Mouse (Mus musculus) left cerebral cortex, postnatal 4 days (tissue): Measurements from ENCODE around the gene Fbxw7. TPM values are rescaled to one million over a fixed set of nuclear protein-coding genes. Genes with fewer than 3 reads are reported as not detected.

ENCODE experiments used
- DNase-seq: peaks from one replicate; pipeline ENCODE4 v3.0.0-alpha.2; 2022
- intact Hi-C: fragments of 180-260 bp; cut with DNase I; formaldehyde crosslinking; loops from one replicate; pipeline ENCODE4 v1.15.1; 2025
- total RNA-seq, 2 experiments: library from RNA; stranded (reverse); gene quantifications; 2 replicates each; pipeline ENCODE4 v1.2.3; 2021

The Fbxw7 gene
- total RNA-seq, result 100 to 1,000 TPM; 124 to 133 TPM

GRCm38 (mm10) chr3:84814762-84815381 is at the start of gene Fbxw7:
Fbxw7 (plus strand) TSS chr3:84815268.
- peak; percentile 41 for DNase-seq
- intact Hi-C loops, result loop anchor here (10.0 kb wide), 2 partner anchors 70 to 120 kb away; no protein-coding TSS in a partner anchor

- intact Hi-C loops, result no loop called here
- DNase-seq, result no peak
Observed at GRCm38 (mm10) chr3:84768940-84769339, 46.1 kb upstream of the Fbxw7 start.

- intact Hi-C loops, result no loop called here
- DNase-seq, result no peak
Observed at GRCm38 (mm10) chr3:84769411-84769810, 45.7 kb upstream of the Fbxw7 start.

- no peak for DNase-seq
- intact Hi-C loops, result no loop called here
Observed at GRCm38 (mm10) chr3:84770518-84770917, 44.5 kb upstream of the Fbxw7 start.

GRCm38 (mm10) chr3:84771980-84772379 is 43.1 kb upstream of the Fbxw7 start:
- intact Hi-C loops, result no loop called here
- no peak for DNase-seq

GRCm38 (mm10) chr3:84774246-84775066 is 40.6 kb upstream of the Fbxw7 start:
- intact Hi-C loops, result no loop called here
- DNase-seq, result no peak

- no peak for DNase-seq
- intact Hi-C loops, result no loop called here
Observed at GRCm38 (mm10) chr3:84775067-84775423, 40.0 kb upstream of the Fbxw7 start.

- no peak for DNase-seq
- intact Hi-C loops, result no loop called here
Observed at GRCm38 (mm10) chr3:84775577-84775976, 39.5 kb upstream of the Fbxw7 start.

- DNase-seq, result no peak
- intact Hi-C loops, result no loop called here
Observed at GRCm38 (mm10) chr3:84776084-84776483, 39.0 kb upstream of the Fbxw7 start.

- intact Hi-C loops, result no loop called here
- no peak for DNase-seq
Observed at GRCm38 (mm10) chr3:84787914-84788313, 27.2 kb upstream of the Fbxw7 start.

GRCm38 (mm10) chr3:84804036-84804435 is 11.0 kb upstream of the Fbxw7 start:
- intact Hi-C loops, result no loop called here

GRCm38 (mm10) chr3:84806206-84806605 is 8.9 kb upstream of the Fbxw7 start:
- DNase-seq, result no peak
- intact Hi-C loops, result no loop called here

More at GRCm38 (mm10) chr3:84804036-84804435, 11.0 kb upstream of the Fbxw7 start:
- DNase-seq, result no peak

GRCm38 (mm10) chr3:84807826-84808225 is 7.2 kb upstream of the Fbxw7 start:
- no peak for DNase-seq
- intact Hi-C loops, result no loop called here

GRCm38 (mm10) chr3:84808906-84809305 is 6.2 kb upstream of the Fbxw7 start:
- intact Hi-C loops, result no loop called here
- no peak for DNase-seq

GRCm38 (mm10) chr3:84810803-84811202 is 4.3 kb upstream of the Fbxw7 start:
- DNase-seq, result no peak
- intact Hi-C loops, result loop anchor here (10.0 kb wide), 2 partner anchors 66 to 116 kb away; no protein-coding TSS in a partner anchor

- DNase-seq, result no peak
- intact Hi-C loops, result loop anchor here (10.0 kb wide), 2 partner anchors 69 to 119 kb away; no protein-coding TSS in a partner anchor
Observed at GRCm38 (mm10) chr3:84813436-84814156, 1.5 kb upstream of the Fbxw7 start.

GRCm38 (mm10) chr3:84814157-84814761 is 809 bp upstream of the Fbxw7 start:
- intact Hi-C loops, result loop anchor here (10.0 kb wide), 2 partner anchors 69 to 119 kb away; no protein-coding TSS in a partner anchor

GRCm38 (mm10) chr3:84815461-84815860 is 393 bp downstream of the Fbxw7 start:
- peak; percentile 29 for DNase-seq
- intact Hi-C loops, result loop anchor here (10.0 kb wide), 2 partner anchors 71 to 121 kb away; no protein-coding TSS in a partner anchor

More at GRCm38 (mm10) chr3:84814157-84814761, 809 bp upstream of the Fbxw7 start:
- peak; percentile 100 for DNase-seq

GRCm38 (mm10) chr3:84816951-84817350 is 1.9 kb downstream of the Fbxw7 start:
- no peak for DNase-seq

GRCm38 (mm10) chr3:84820654-84821201 is 5.7 kb downstream of the Fbxw7 start:
- intact Hi-C loops, result no loop called here
- no peak for DNase-seq

More at GRCm38 (mm10) chr3:84816951-84817350, 1.9 kb downstream of the Fbxw7 start:
- intact Hi-C loops, result loop anchor here (10.0 kb wide), 2 partner anchors 72 to 122 kb away; no protein-coding TSS in a partner anchor
